In the genomic region with DNA sequence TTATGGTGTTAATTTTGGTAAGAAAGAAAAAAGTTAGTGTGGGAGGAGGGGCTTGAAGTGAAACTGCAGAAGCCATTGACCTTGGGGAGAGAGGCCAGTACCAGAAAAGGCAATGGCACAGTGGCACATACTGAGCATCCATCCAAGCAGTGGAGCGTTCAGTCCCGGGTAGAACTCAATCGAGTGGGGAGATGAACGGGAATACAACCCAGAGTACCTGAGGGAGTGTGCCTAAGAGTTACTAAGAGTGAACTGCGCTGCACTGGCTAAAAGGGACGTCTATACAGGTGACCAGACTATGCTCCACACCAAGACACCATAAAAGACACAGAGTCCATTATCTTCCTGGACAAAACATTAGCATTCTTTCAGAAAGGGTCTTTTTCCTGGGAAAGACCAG, we compare ENCODE assay signal across 20 mouse cellular contexts.
DNase-seq lines count a peak whose midpoint lies in the region; ATAC-seq and TF ChIP-seq lines count a peak whose summit lies in the region.
"Had no signal": no experiment of that assay in that cellular context is flagged by ENCODE, and none has a peak within 500 bp of the region (broad histone marks: within the 10 kb centered on the region; RNA-seq: fewer than 3 reads in every experiment).

No protein-coding gene starts in this region.

- no peak overlapping the region for H3K4me2 ChIP-seq in hindbrain, embryonic 12.5 days (replicated peaks)
- no peak overlapping the region for H3K4me2 ChIP-seq in hindbrain, postnatal 0 days (ENCODE audit: low read depth, low read length)
- H3K4me2 ChIP-seq in neural tube, embryonic 13.5 days: no peak overlapping the region
- H3K4me2 ChIP-seq in midbrain, postnatal 0 days (ENCODE audit: low read depth, low read length, poor library complexity, severe bottlenecking): no peak overlapping the region
- no peak overlapping the region for H3K4me2 ChIP-seq in liver, embryonic 11.5 days
- H3K4me2 ChIP-seq: heart, embryonic 12.5 days; stomach, embryonic 15.5 days had no signal

- H3K27me3 ChIP-seq in hindbrain, embryonic 12.5 days: no peaks in the 10 kb centered on the region
- H3K27me3 ChIP-seq in hindbrain, postnatal 0 days (ENCODE audit: insufficient read depth, low read length): no peaks in the 10 kb centered on the region
- no peaks in the 10 kb centered on the region for H3K27me3 ChIP-seq in neural tube, embryonic 13.5 days
- H3K27me3 ChIP-seq in midbrain, postnatal 0 days (ENCODE audit: insufficient read depth, low read length): no peaks in the 10 kb centered on the region
- no peaks in the 10 kb centered on the region for H3K27me3 ChIP-seq in liver, embryonic 11.5 days (replicated peaks; ENCODE audit: control insufficient read depth, insufficient read depth, low read length)
- H3K27me3 ChIP-seq: heart, embryonic 12.5 days; stomach, embryonic 15.5 days had no signal

- no peaks in the 10 kb centered on the region for H3K36me3 ChIP-seq in hindbrain, embryonic 12.5 days
- H3K36me3 ChIP-seq in hindbrain, postnatal 0 days (ENCODE audit: insufficient read depth, low read length): no peaks in the 10 kb centered on the region
- H3K36me3 ChIP-seq in neural tube, embryonic 13.5 days: no peaks in the 10 kb centered on the region
- H3K36me3 ChIP-seq in midbrain, postnatal 0 days (ENCODE audit: insufficient read depth, low read length): no peaks in the 10 kb centered on the region
- H3K36me3 ChIP-seq in liver, embryonic 11.5 days (ENCODE audit: control insufficient read depth, insufficient read depth, low read length): no peaks in the 10 kb centered on the region
- H3K36me3 ChIP-seq: G1E had no signal

- peak overlapping the region; percentile 72; the same call in 1 of the 2 replicates for H3K27ac ChIP-seq in hindbrain, embryonic 12.5 days
- no peak overlapping the region for H3K27ac ChIP-seq in hindbrain, postnatal 0 days
- H3K27ac ChIP-seq in neural tube, embryonic 13.5 days (replicated peaks): peak overlapping the region; percentile 79
- H3K27ac ChIP-seq in embryonic fibroblast, embryonic 13.5 days (ENCODE audit: insufficient read depth, low read length): peak overlapping the region; percentile 82; the same call in 1 of the 2 replicates
- H3K27ac ChIP-seq in midbrain, postnatal 0 days (ENCODE audit: low read depth, low read length): peak overlapping the region; percentile 18; the same call in 1 of the 2 replicates
- H3K27ac ChIP-seq in liver, embryonic 11.5 days (ENCODE audit: low read depth, low read length): no peak overlapping the region
- H3K27ac ChIP-seq: liver, embryonic 14.5 days; stomach, embryonic 15.5 days had no signal

- H3K4me1 ChIP-seq in hindbrain, embryonic 12.5 days: peaks cover 34% of the 10 kb centered on the region
- H3K4me1 ChIP-seq in hindbrain, postnatal 0 days (ENCODE audit: insufficient read depth, low read length): peaks cover 24% of the 10 kb centered on the region
- H3K4me1 ChIP-seq in neural tube, embryonic 13.5 days (replicated peaks): peaks cover 46% of the 10 kb centered on the region
- peaks cover 20% of the 10 kb centered on the region for H3K4me1 ChIP-seq in embryonic fibroblast, embryonic 13.5 days (ENCODE audit: control insufficient read depth, insufficient read depth, low read length)
- peaks cover 5% of the 10 kb centered on the region; the same call in 1 of the 2 replicates for H3K4me1 ChIP-seq in midbrain, postnatal 0 days (ENCODE audit: insufficient read depth, low read length)
- no peaks in the 10 kb centered on the region; the same call in 1 of the 2 replicates for H3K4me1 ChIP-seq in liver, embryonic 11.5 days (replicated peaks; ENCODE audit: control insufficient read depth, insufficient read depth, low read length)

- ATAC-seq in hindbrain, embryonic 12.5 days (ENCODE audit: low FRiP score): no peak
- no peak for ATAC-seq in hindbrain, postnatal 0 days
- ATAC-seq in neural tube, embryonic 13.5 days (ENCODE audit: low read depth): no peak
- no peak for ATAC-seq in midbrain, postnatal 0 days (ENCODE audit: low FRiP score)
- ATAC-seq in liver, embryonic 11.5 days (replicated peaks; ENCODE audit: low FRiP score): no peak

- no peak for TF ChIP-seq CTCF in hindbrain, postnatal 0 days (IDR thresholded peaks at IDR 0.05; ENCODE audit: low read depth)
- no peak for TF ChIP-seq CTCF in embryonic fibroblast, embryonic 13.5 days (IDR thresholded peaks at IDR 0.05; ENCODE audit: borderline replicate concordance, insufficient read depth, low read length)
- TF ChIP-seq CTCF in midbrain, postnatal 0 days (IDR thresholded peaks at IDR 0.05): no peak

- 85% methylated on average over 6 of the region's 6 CpGs for WGBS in hindbrain, embryonic 12.5 days
- 81% methylated on average over 6 of the region's 6 CpGs for whole genome bisulfite sequencing in hindbrain, postnatal 0 days
- WGBS in neural tube, embryonic 13.5 days: 83% methylated on average over 6 of the region's 6 CpGs
- WGBS in midbrain, postnatal 0 days: 90% methylated on average over 6 of the region's 6 CpGs
- 79% methylated on average over 6 of the region's 6 CpGs for WGBS in liver, embryonic 11.5 days

- no peak for DNase-seq in hindbrain, postnatal 0 days (ENCODE audit: low spot score)
- no peak for DNase-seq in neural tube, embryonic 10.5 days (ENCODE audit: extremely low spot score, low spot score)
- DNase-seq in midbrain, postnatal 0 days (ENCODE audit: low spot score): no peak
- no peak for DNase-seq in liver, embryonic 11.5 days (ENCODE audit: low spot score)
- DNase-seq: adrenal gland, postnatal 36 days; cerebellum, postnatal 10 days; gastrocnemius, postnatal 10 days; kidney, adult 11 months; kidney, postnatal 14 days; layer of hippocampus, adult 9-11 months; right cerebral cortex, adult 18-20 months; spleen, adult 18-20 months; thymus, postnatal 25 days had no signal

- H3K4me3 ChIP-seq in hindbrain, embryonic 12.5 days: no peak overlapping the region
- H3K4me3 ChIP-seq in hindbrain, postnatal 0 days (ENCODE audit: low read length): no peak overlapping the region
- no peak overlapping the region for H3K4me3 ChIP-seq in neural tube, embryonic 13.5 days
- H3K4me3 ChIP-seq in embryonic fibroblast, embryonic 13.5 days (ENCODE audit: insufficient read depth, low read length): no peak overlapping the region
- no peak overlapping the region for H3K4me3 ChIP-seq in midbrain, postnatal 0 days (ENCODE audit: low read depth, low read length)
- no peak overlapping the region for H3K4me3 ChIP-seq in liver, embryonic 11.5 days (ENCODE audit: low read depth, low read length)
- H3K4me3 ChIP-seq: heart, embryonic 12.5 days; stomach, embryonic 15.5 days had no signal

- H3K9me3 ChIP-seq in hindbrain, embryonic 12.5 days (replicated peaks): no peaks in the 10 kb centered on the region
- no peaks in the 10 kb centered on the region for H3K9me3 ChIP-seq in hindbrain, postnatal 0 days (ENCODE audit: low read length)
- no peaks in the 10 kb centered on the region for H3K9me3 ChIP-seq in neural tube, embryonic 13.5 days
- H3K9me3 ChIP-seq in midbrain, postnatal 0 days (ENCODE audit: low read length): no peaks in the 10 kb centered on the region
- H3K9me3 ChIP-seq in liver, embryonic 11.5 days (ENCODE audit: control insufficient read depth, low read length): no peaks in the 10 kb centered on the region
- H3K9me3 ChIP-seq: heart, embryonic 12.5 days; stomach, embryonic 15.5 days had no signal

- TF ChIP-seq POLR2A in embryonic fibroblast, embryonic 13.5 days (IDR thresholded peaks at IDR 0.05; ENCODE audit: low read depth, low read length): no peak

- no peak overlapping the region for H3K9ac ChIP-seq in hindbrain, embryonic 12.5 days
- H3K9ac ChIP-seq in hindbrain, postnatal 0 days (replicated peaks; ENCODE audit: low read length): no peak overlapping the region
- no peak overlapping the region for H3K9ac ChIP-seq in neural tube, embryonic 13.5 days
- no peak overlapping the region for H3K9ac ChIP-seq in midbrain, postnatal 0 days (replicated peaks; ENCODE audit: low read length, poor library complexity, severe bottlenecking)
- no peak overlapping the region for H3K9ac ChIP-seq in liver, embryonic 11.5 days (ENCODE audit: low read depth, low read length)
- H3K9ac ChIP-seq: heart, embryonic 12.5 days; liver, embryonic 14.5 days; stomach, embryonic 15.5 days had no signal

Comparison
In these comparisons a context has a peak if more than half of its experiments do, and no peak if none do; other contexts are left out.
1. H3K27ac ChIP-seq: peak in hindbrain, embryonic 12.5 days (single experiment), neural tube, embryonic 13.5 days (single experiment), embryonic fibroblast, embryonic 13.5 days (single experiment) and midbrain, postnatal 0 days (single experiment); none in hindbrain, postnatal 0 days (single experiment) and liver, embryonic 11.5 days (single experiment).